Mouse (Mus musculus) mouse trophoblast stem cell (cell line): ENCODE measurements around the gene Vps52.

ENCODE experiments used
- in situ Hi-C, 2 experiments: fragments of 300-500 bp; cut with MseI, MboI; formaldehyde crosslinking; loops; 2 replicates in 1 of 2; 3 replicates in 1 of 2; pipeline ENCODE4 v1.15.1; 2025

The Vps52 gene

DNA sequence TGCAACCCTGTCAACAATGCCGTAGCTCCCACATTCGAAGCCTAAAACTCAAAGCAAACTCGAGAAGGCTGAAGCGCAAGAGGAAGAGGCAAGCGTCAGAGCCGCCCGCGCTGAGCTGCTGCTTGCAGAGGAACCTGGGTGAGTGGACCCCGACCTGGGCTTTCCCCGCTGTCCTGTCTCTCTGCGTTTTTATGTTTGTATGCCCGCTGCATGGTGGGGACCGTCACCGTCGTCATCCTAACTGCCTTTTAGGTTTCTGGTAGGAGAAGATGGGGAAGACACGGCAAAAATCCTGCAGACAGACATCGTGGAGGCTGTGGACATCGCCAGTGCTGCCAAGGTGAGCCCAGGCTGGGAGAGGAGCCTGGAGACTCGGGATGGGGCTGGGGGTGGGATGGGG, 14.2 kb upstream of the Vps52 start:
- in situ Hi-C loops: no loop called here

DNA sequence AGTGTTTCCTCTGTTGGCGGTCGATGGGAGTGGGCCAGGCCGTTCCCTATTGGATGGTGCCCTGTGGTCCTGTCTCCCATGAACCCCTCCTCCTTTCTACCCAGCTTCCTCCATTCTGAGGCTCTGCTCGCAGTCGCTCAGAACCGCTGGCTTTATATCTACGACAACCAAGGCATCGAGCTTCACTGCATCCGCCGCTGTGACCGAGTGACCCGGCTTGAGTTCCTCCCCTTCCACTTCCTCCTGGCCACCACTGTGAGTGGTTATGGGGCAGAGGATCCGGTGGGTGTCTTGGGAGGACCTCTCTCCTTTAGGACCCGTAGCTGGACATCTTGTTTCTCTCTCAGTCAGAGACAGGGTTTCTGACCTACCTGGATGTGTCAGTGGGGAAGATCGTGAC, 12.2 kb upstream of the Vps52 start:
- in situ Hi-C loops: no loop called here

DNA sequence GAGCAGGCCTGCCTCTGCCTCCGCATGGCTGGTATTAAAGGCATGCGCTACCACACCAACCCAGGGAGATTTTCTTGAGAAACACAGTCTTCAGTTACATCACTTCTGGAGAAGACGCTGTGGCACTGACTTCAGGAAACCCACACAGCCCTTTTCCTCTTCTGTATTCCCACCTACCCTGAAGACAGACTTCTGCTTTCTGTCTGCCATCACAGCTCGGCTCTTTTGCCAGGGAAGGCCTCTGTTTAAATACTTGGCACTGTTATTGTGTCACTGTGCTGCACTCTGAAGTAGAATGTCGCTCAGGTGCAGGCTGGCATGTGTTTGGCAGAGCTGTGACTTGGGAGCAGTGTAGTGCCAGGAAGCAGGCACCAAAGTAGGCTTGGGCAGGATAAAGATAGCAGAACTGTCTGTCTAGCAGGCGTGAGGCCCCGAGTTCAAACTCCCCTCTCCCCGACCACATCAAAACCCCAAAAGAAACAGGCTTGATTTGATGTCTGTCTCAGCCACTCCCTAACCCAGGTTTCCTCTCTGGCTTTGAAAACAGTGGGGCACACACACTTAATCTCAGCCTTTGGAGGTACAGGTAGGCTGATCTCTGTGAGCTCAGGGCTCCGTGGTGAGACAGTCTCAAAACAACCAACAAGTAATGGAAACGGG, 8.1 kb upstream of the Vps52 start:
- in situ Hi-C loops: no loop called here

DNA sequence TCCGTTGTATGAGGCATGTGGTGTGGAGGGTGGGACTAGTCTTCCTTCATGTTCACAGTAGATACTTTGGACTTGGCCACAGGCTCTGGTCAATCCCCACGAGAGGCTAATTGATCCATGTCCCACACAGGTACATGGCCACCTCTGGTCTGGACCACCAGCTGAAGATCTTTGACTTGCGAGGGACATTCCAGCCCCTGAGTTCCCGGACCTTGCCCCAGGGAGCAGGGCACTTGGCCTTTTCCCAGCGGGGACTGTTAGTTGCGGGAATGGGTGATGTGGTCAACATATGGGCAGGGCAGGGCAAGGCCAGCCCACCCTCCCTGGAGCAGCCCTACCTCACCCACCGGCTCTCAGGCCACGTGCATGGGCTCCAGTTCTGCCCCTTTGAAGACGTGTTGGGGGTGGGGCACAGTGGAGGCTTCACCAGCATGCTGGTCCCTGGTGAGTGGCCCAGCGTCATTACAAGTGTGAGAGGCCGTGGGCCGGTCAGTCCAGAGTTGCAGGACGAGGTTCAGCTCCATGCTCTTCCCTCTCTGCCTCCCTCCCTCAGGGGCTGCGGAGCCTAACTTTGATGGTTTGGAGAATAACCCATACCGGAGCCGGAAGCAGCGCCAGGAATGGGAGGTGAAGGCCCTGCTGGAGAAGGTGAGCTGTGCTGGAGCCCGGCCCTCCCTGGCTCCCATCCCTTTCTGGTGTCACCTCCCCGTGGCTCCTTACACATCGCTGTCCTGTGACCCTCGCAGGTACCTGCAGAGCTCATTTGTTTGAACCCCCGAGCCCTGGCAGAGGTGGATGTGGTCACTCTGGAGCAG, 7.3 kb upstream of the Vps52 start:
- in situ Hi-C loops: no loop called here

DNA sequence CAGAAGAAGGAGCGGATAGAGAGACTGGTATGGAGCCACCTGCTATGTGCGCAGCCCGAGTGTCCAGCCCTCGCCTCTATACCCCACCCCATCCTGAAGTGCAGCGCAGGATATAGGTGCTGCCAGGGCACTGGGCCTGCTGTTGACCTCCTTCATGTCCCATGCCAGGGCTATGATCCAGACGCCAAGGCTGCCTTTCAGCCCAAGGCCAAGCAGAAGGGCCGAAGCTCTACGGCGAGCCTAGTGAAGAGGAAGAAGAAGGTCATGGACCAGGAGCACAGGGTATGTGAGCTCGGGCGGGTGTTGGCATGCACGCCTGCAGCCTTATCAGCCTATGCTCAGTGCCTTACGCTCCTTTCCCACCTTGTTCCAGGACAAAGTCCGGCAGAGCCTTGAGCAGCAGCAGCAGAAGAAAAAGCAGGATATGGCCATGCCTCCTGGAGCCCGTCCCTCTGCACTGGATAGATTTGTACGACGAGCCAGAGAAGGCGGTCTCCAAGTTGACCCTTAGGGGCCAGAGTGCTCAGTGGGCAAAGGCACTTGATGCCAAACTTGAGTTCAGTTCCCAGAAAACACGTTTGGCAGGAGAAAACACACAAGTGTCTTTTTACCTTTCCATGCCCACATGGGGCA, 6.6 kb upstream of the Vps52 start:
- in situ Hi-C loops: no loop called here

DNA sequence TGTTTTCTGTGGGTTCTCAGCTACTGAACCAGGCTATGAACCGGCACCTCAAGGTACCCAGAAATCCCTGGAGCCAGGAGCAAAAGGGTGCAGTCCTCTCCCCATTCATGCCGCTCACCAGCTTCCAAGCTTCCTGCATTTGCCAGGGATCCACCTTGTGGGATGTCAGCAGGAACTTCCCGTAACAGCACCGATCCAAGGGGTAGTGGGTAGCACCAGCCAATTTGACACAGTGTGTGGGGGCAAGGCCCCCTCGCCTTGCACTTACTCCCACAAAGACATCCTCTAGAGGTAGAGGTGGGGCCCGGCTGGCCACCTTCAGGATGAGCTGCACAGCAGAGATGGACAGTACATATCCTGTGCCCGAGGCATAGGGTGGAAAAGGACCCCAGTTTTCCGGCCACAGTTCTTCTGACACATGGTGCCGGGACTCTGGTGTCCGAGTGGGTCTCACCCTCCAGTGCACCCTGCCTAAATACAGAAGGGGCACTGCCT, 5.4 kb upstream of the Vps52 start:
- in situ Hi-C loops: loop anchor here in 1 of 2 experiments (25.0 kb wide), 1 partner anchor 1687 kb away; the partner anchor contains the start of genes Gm9573 and Mucl3

DNA sequence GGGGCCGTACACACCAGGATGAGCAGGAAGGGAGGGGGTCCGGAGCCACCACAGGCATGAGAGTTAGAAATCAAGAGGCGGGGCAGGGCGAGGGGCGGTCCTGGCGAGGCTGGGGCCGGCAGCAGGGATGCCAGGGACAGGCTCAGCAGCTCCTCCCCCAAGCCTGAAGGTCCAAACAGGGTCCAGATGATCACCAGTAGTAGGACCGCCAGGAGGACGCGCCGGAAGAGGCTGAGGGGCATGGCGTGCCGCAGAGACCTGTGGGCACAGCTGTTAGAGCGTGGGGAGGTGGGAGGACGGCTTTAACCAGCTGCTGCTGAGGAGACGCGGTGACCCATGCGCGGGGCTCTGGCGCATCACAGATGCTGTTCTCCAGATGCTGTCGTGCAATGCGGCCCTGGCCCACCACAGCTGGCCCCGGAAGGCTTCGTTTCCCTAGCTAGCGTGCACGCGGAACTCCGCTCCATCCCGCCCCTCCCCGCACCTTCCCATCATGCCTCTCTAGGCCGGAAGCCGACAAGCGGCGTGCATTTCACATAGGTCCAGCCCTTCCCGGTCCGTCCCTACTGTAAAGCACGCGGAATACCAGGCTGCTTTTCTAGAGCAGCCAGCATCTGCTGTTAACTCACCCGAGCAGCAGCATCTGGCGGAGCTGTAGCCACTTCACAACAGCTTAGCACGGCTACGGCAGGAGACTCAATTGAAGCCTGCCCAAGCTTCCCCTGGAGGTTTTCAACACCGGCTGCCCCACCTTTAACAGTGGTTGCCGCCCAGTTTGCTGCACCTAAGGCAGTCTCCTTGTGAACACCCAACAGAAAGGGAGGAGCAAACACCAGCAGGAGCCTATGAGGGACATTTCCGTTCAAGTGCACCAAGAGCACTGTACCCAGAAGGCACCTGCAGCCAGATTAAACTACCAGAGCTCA, 4.3 kb upstream of the Vps52 start, which contains the start of gene B3galt4:
TSS of gene B3galt4 (minus strand) at position 468 of the 926 bp plus-strand sequence.
- in situ Hi-C loops: loop anchor here in 1 of 2 experiments (25.0 kb wide), 1 partner anchor 1686 kb away; the partner anchor contains the start of genes Gm9573 and Mucl3

DNA sequence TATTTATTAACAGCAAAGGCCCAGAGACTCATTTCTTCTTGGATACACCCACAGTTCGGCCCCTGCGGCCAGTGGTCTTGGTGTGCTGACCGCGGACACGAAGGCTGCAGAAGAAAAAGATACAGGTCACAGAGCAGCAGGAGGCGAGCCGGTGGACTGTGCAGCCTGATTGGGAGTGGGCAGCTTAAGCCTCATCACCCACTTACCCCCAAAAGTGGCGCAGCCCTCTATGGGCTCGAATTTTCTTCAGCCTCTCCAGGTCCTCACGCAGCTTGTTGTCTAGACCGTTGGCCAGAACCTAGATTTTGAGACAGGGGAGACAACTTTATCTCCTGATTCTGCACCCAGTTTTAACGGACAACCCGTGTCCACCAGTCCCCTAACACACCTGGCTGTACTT, 3.6 kb upstream of the Vps52 start:
- in situ Hi-C loops: loop anchor here in 1 of 2 experiments (25.0 kb wide), 1 partner anchor 1685 kb away; the partner anchor contains the start of genes Gm9573 and Mucl3

DNA sequence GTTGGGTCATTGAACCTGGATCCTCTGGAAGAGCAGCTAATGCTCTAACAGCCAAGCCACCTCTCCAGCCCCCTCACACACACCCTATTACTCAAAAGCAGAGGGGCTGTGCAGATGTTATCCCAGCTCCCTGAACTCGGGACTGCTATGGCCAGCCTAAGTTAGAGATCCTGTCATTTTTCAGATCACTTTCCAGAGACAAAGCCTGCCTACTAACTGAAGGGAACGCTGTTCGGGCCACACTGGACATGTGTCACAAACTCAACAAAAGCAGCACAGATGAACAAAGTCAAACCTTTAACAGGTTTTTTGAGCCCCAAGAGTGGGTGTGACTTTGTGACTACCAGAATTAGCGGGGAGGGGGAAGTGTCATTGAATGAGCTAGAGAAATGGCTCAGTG, 2.7 kb upstream of the Vps52 start:
- in situ Hi-C loops: loop anchor here in 1 of 2 experiments (25.0 kb wide), 1 partner anchor 1684 kb away; the partner anchor contains the start of genes Gm9573 and Mucl3

DNA sequence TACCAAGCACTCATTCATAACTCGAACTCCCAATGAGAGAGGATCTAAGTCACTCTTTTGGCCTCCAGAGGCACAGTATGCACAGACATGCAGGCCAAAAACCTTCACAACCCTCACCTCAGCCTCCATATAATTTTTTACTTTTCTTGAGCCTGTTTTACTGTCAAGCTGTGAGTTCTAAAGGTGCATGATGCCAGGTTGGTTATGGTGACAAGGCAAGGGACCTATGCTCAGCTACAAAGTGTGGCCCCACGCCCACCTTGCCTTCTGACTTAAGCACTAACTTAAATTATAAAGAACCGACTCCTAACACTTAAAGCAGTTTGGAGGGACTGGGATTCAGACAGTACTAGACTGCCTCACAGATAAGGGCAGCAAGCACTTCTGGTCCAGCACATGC, 2.3 kb upstream of the Vps52 start:
- in situ Hi-C loops: loop anchor here in 1 of 2 experiments (25.0 kb wide), 1 partner anchor 1684 kb away; the partner anchor contains the start of genes Gm9573 and Mucl3

DNA sequence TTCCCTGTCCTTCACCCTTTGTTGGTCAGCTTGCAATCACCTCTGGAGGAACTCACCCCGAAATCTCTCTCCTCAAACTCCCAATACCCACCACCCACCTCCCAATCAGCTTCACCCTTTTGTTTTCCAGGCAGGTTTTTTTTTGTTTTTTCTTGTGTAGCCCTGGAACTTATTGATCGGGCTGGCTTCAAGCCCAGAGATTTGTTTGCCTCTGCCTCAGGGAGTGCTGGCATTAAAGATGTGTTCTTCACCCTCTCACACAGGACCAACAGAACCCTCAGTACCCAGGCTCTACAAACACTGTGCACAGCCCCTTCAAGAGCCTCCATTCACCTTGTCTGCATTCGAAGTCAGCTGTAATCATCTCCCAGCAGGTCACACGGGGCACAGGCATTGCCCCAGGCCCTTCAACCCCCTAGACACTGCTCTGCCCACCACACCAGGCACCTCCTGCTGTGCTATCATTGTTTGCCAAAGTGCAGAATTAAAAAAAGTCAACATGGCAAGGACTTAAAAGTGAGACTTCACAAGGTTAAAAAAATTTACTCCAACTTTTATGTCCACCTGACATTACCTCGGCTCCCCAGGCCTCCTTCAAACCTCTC, 1.5 kb upstream of the Vps52 start:
- in situ Hi-C loops: loop anchor here in 1 of 2 experiments (25.0 kb wide), 1 partner anchor 1683 kb away; the partner anchor contains the start of genes Gm9573 and Mucl3

DNA sequence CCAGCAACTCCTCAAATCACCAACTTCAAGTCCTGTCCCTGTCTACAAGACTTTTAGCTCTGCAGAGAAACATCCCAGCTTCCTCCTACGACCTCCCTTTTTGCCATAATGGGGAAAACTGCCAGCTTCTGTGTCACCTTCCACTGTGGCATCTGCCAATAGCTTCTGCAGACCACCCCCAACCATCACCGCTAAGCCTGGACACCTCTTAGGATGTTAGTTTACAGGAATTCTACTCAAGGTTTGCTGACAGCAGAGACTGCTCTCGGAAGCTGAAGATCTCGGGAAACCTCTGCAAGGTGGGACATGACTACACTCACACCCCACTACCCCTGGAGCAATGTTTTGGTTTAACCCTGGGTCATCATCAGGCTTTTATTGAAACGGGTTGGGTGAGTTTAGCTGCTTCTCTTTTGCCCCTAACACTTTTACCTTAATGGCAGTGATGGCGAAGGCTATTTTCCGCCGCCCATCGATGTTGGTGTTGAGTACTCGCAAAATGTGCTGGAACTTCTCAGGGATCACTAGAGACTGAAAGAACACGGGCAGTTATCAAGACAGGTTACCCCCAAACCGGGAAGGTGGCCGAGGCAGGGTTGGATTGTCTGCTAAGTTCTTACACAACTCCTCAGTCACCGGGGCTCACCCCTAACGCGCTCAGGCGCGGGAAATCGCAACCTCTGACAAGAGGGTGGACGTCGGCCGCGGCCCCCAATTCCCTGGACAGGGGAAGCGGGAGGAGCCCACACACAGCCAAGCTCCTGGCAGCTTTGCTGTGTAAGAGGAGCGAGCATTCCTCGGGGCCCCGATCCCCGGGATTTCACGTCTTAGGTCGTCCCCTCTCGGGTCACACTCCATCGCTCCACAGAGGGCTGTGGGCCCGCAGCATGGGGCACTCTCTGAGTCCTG, 712 bp upstream of the Vps52 start:
- in situ Hi-C loops: loop anchor here in 1 of 2 experiments (25.0 kb wide), 1 partner anchor 1682 kb away; the partner anchor contains the start of genes Gm9573 and Mucl3

DNA sequence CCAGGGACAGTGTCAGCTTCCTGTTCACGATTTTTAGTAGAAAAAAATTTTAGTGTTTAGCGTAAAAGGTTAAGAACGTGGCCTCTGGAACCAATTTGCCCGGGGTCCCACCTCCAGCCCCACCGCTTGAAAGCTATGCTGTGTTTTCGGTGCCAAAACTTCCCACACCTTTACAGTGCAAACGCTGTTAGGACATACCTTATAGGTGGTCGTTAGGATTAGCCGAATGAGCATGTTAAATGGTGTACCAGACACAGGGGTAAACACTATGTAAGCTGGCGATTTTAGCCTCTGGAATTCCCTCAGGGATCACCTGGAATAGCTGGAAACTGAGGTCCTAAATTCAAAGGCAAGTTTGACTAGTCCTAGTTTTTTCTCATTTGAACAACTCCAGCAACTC, 724 bp downstream of the Vps52 start:
- in situ Hi-C loops: loop anchor here in 1 of 2 experiments (25.0 kb wide), 1 partner anchor 1681 kb away; the partner anchor contains the start of genes Gm9573 and Mucl3

DNA sequence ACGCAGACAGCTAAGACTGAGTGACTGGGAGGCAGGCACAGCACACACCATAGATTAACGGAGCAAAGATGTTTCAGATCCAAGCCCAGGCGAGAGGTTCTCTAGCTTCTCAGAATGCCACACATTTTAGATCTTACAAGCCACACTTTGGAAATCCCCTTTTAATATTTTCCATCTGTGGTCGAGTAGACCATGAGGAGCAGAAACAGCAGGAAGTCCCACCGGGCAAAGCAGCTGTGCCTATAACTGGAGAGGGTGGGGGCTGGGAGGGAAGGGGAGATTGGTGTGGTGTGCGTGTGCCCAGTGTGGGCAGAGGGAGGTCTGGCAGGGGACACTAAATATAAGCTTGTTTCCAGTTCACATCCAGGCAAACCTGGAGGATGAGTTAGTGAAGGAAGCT, 1.9 kb downstream of the Vps52 start:
- in situ Hi-C loops: loop anchor here in 1 of 2 experiments (25.0 kb wide), 1 partner anchor 1680 kb away; the partner anchor contains the start of genes Gm9573 and Mucl3

DNA sequence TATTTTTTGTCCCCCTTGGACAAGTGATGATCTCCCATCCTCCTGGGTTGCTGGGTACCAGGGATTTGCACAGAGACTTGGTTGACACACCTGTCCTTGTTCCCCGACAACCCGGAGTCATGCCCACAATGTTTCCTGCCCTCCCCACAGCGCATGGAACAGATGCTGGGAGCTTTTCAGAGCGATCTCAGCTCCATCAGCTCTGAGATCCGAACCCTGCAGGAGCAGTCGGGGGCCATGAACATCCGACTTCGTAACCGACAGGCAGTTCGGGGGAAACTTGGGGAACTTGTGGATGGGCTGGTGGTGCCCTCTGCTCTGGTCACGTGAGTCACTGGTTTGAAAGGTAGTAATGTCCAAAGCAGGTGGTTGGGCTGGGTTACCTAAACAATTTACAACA, 2.8 kb downstream of the Vps52 start:
- in situ Hi-C loops: loop anchor here in 1 of 2 experiments (25.0 kb wide), 1 partner anchor 1679 kb away; the partner anchor contains the start of genes Gm9573 and Mucl3

DNA sequence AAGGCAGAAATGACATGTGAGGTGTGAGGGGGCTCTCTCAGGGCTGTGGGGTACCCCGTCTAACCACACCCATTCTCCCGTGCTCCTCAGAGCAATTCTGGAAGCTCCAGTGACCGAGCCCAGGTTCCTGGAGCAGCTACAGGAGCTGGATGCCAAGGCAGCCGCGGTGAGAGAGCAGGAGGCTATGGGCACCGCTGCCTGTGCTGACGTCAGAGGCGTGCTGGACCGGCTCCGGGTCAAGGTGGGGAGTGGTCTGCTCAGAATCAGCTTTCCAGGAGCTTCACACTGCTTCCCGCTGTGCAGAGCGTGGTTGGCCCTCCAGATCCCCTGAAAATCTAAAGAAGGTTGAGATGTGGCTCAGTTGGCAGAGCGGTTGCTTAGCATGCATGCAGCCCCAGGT, 3.5 kb downstream of the Vps52 start:
- in situ Hi-C loops: loop anchor here in 1 of 2 experiments (25.0 kb wide), 1 partner anchor 1678 kb away; the partner anchor contains the start of genes Gm9573 and Mucl3

DNA sequence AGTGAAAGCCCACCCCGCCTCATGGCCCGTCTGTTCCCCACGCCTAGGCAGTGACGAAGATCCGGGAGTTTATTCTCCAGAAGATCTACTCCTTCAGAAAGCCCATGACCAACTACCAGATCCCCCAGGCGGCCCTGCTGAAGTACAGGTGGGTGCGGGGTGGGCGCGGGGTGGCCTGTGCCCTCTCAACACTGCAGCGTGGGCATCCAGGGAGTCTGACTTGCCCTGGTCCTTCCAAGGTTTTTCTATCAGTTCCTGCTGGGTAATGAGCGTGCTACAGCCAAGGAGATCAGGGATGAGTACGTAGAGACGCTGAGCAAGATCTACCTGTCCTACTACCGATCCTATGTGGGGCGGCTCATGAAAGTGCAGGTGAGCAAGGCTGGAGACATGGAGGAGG, 4.3 kb downstream of the Vps52 start:
- in situ Hi-C loops: loop anchor here in 1 of 2 experiments (25.0 kb wide), 1 partner anchor 1677 kb away; the partner anchor contains the start of genes Gm9573 and Mucl3

DNA sequence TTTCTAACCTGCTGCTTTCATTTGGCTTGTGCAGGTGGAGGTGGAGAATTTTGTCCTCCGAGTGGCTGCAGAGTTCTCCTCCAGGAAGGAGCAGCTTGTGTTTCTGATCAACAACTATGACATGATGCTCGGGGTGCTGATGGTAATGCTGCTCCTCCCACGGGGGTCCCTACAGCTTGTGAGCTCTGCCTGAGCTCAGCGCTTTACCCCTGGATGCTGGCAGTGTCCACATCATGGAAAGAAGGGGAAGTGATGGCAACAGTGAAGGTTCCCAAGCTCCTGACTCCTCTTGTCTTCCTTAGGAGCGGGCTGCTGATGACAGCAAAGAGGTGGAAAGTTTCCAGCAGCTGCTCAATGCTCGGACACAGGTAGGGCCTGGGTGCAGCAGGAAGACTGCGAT, 7.3 kb downstream of the Vps52 start:
- in situ Hi-C loops: loop anchor here in 1 of 2 experiments (25.0 kb wide), 1 partner anchor 1674 kb away; the partner anchor contains the start of genes Gm9573 and Mucl3
